Mouse (Mus musculus) heart, adult 11 months (tissue): ENCODE data around the gene Mynn.

Experiments
- DNase-seq: peaks from one replicate; pipeline ENCODE4 v3.0.0; 2022

The Mynn gene

GRCm38 (mm10) chr3:30646761-30647160 lies 44.9 kb downstream of the Mynn start:
- DNase-seq: no peak

- DNase-seq: peak; percentile 91
These were observed 45.7 kb downstream of the Mynn start, which contains the start of gene Lrrc34 for GRCm38 (mm10) chr3:30647440-30648090. Gene Lrrc34 (minus strand): TSS chr3:30647869.

- DNase-seq: no peak
These were observed 46.6 kb downstream of the Mynn start for GRCm38 (mm10) chr3:30648466-30648865.

GRCm38 (mm10) chr3:30650062-30650841 lies 48.4 kb downstream of the Mynn start:
- DNase-seq: no peak

GRCm38 (mm10) chr3:30655937-30656336 lies 54.1 kb downstream of the Mynn start:
- no peak for DNase-seq

GRCm38 (mm10) chr3:30658486-30658885 lies 56.6 kb downstream of the Mynn start:
- DNase-seq: peak; percentile 50
